Mouse (Mus musculus) neutrophil, adult 59 days (primary cell): ENCODE results near the gene H60c. TPM values are rescaled to one million over a fixed set of nuclear protein-coding genes. Genes with fewer than 3 reads are reported as not detected.

Source experiments
- total RNA-seq, 2 experiments: library from RNA; stranded (reverse); gene quantifications; 1 replicate in 1 of 2; 2 replicates in 1 of 2; pipeline ENCODE4 v1.2.4; 2023

The H60c gene
- total RNA-seq = not detected

GRCm38 (mm10) chr10:3267671-3268070 lies at the start of gene H60c:
TSS of gene H60c (minus strand) at chr10:3267771.

Other genes starting within 250 kb of the H60c start
- gene Ppp1r14c, start 98.3 kb upstream of the H60c start, total RNA-seq = under 1 TPM in 1 of 2 experiments, not detected in 1; 0.22 TPM